Comparison of ENCODE assay signal across 27 mouse cellular contexts in the genomic region with DNA sequence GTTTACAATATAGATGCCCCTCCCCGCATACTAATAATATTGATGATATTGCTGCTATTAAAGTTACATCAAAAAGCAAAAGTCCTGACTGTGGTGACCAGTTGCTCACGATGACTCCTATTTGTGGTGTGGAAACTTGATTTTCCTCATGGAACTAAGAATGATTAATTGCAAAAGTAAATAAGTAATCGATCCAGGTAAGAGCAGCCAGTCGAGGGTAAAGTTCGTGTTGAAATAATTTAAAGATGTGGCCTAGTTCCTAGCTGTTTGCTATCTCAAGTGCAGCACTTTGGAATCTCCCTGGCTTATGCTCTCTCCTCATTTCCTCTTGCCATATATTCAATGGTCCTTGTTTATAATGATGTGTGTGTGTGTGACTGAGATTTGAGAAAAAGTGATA. TPM values are rescaled to one million over a fixed set of nuclear protein-coding genes. Genes with fewer than 3 reads are reported as not detected.
DNase-seq lines count a peak whose midpoint lies in the region; ATAC-seq and TF ChIP-seq lines count a peak whose summit lies in the region.
"Had no signal": no experiment of that assay in that cellular context is flagged by ENCODE, and none has a peak within 500 bp of the region (broad histone marks: within the 10 kb centered on the region; RNA-seq: fewer than 3 reads in every experiment).

No protein-coding gene starts in this region.

- TF ChIP-seq CTCF in liver, postnatal 0 days (IDR thresholded peaks at IDR 0.05; ENCODE audit: low read depth): no peak

- H3K4me1 ChIP-seq in kidney, embryonic 14.5 days (ENCODE audit: control insufficient read depth, insufficient read depth, low read length): no peaks in the 10 kb centered on the region
- no peaks in the 10 kb centered on the region; the same call in 1 of the 2 replicates for H3K4me1 ChIP-seq in liver, postnatal 0 days (ENCODE audit: insufficient read depth)
- H3K4me1 ChIP-seq in liver, embryonic 12.5 days: peaks cover 12% of the 10 kb centered on the region
- H3K4me1 ChIP-seq: embryonic facial prominence, embryonic 13.5 days; heart, embryonic 15.5 days; hindbrain, embryonic 13.5 days had no signal

- peak; percentile 38; the same call in 1 of the 2 replicates for TF ChIP-seq EP300 in liver, postnatal 0 days (IDR thresholded peaks at IDR 0.05; ENCODE audit: low read depth)

- 0 out of 2 replicates have a peak, but pooled peaks have one; percentile 24 for ATAC-seq in kidney, embryonic 14.5 days (ENCODE audit: low FRiP score, low TSS enrichment)
- ATAC-seq in liver, postnatal 0 days: peak; percentile 54
- ATAC-seq in liver, embryonic 12.5 days: no peak
- ATAC-seq: activated CD4-positive, CD25-positive, alpha-beta regulatory T cell, adult 4 months; forebrain, embryonic 15.5 days had no signal

- no peaks in the 10 kb centered on the region for H3K9me3 ChIP-seq in kidney, embryonic 14.5 days (ENCODE audit: control insufficient read depth, low read length)
- no peaks in the 10 kb centered on the region for H3K9me3 ChIP-seq in liver, postnatal 0 days (ENCODE audit: low read length)
- no peaks in the 10 kb centered on the region for H3K9me3 ChIP-seq in liver, embryonic 12.5 days (replicated peaks)
- H3K9me3 ChIP-seq: embryonic facial prominence, embryonic 10.5 days; embryonic facial prominence, embryonic 13.5 days; forebrain, embryonic 12.5 days; forebrain, embryonic 15.5 days; heart, embryonic 15.5 days; hindbrain, embryonic 10.5 days; hindbrain, embryonic 13.5 days had no signal

- H3K4me2 ChIP-seq in kidney, embryonic 14.5 days (replicated peaks; ENCODE audit: low read depth, low read length): no peak overlapping the region
- H3K4me2 ChIP-seq in liver, postnatal 0 days (ENCODE audit: low read depth, low read length): no peak overlapping the region
- H3K4me2 ChIP-seq in liver, embryonic 12.5 days: no peak overlapping the region
- H3K4me2 ChIP-seq: embryonic facial prominence, embryonic 13.5 days; forebrain, embryonic 12.5 days; forebrain, embryonic 15.5 days; heart, embryonic 12.5 days; heart, embryonic 15.5 days; hindbrain, embryonic 13.5 days had no signal

- 57% methylated on average over 5 of the region's 5 CpGs for WGBS in kidney, embryonic 14.5 days
- WGBS in liver, postnatal 0 days (ENCODE audit: insufficient replicate concordance): 59% methylated on average over 5 of the region's 5 CpGs
- WGBS in liver, embryonic 12.5 days (ENCODE audit: insufficient replicate concordance): 81% methylated on average over 5 of the region's 5 CpGs

- H3K4me3 ChIP-seq in kidney, embryonic 14.5 days (ENCODE audit: low read length): no peak overlapping the region
- no peak overlapping the region for H3K4me3 ChIP-seq in liver, postnatal 0 days (ENCODE audit: low read depth, low read length)
- H3K4me3 ChIP-seq in liver, embryonic 12.5 days: no peak overlapping the region
- H3K4me3 ChIP-seq: embryonic facial prominence, embryonic 10.5 days; embryonic facial prominence, embryonic 13.5 days; erythroblast, embryonic 14.5 days; forebrain, embryonic 12.5 days; forebrain, embryonic 15.5 days; heart, embryonic 12.5 days; heart, embryonic 15.5 days; hindbrain, embryonic 10.5 days; hindbrain, embryonic 13.5 days had no signal

- no peaks in the 10 kb centered on the region for H3K27me3 ChIP-seq in kidney, embryonic 14.5 days (ENCODE audit: control insufficient read depth, insufficient read depth, low read length)
- no peaks in the 10 kb centered on the region for H3K27me3 ChIP-seq in liver, postnatal 0 days (ENCODE audit: insufficient read depth, low read length)
- H3K27me3 ChIP-seq in liver, embryonic 12.5 days (replicated peaks): 0 out of 2 replicates have a peak, but pooled peaks cover 4% of the 10 kb centered on the region
- H3K27me3 ChIP-seq: embryonic facial prominence, embryonic 13.5 days; forebrain, embryonic 12.5 days; forebrain, embryonic 15.5 days; heart, embryonic 12.5 days; heart, embryonic 15.5 days; hindbrain, embryonic 13.5 days had no signal

- no peak overlapping the region for H3K27ac ChIP-seq in kidney, embryonic 14.5 days (ENCODE audit: low read depth, low read length)
- no peak overlapping the region for H3K27ac ChIP-seq in liver, postnatal 0 days (ENCODE audit: low read depth)
- H3K27ac ChIP-seq in liver, embryonic 12.5 days: no peak overlapping the region
- H3K27ac ChIP-seq: embryonic facial prominence, embryonic 10.5 days; embryonic facial prominence, embryonic 13.5 days; forebrain, embryonic 12.5 days; forebrain, embryonic 15.5 days; heart, embryonic 15.5 days; hindbrain, embryonic 13.5 days had no signal

- H3K36me3 ChIP-seq in kidney, embryonic 14.5 days (ENCODE audit: control insufficient read depth, insufficient read depth, low read length): no peaks in the 10 kb centered on the region
- no peaks in the 10 kb centered on the region for H3K36me3 ChIP-seq in liver, postnatal 0 days (replicated peaks; ENCODE audit: insufficient read depth, low read length)
- no peaks in the 10 kb centered on the region for H3K36me3 ChIP-seq in liver, embryonic 12.5 days
- H3K36me3 ChIP-seq: embryonic facial prominence, embryonic 10.5 days; embryonic facial prominence, embryonic 13.5 days; forebrain, embryonic 12.5 days; forebrain, embryonic 15.5 days; heart, embryonic 12.5 days; heart, embryonic 15.5 days; hindbrain, embryonic 10.5 days; hindbrain, embryonic 13.5 days had no signal

- H3K9ac ChIP-seq in kidney, embryonic 14.5 days (ENCODE audit: low read depth, low read length): no peak overlapping the region
- no peak overlapping the region for H3K9ac ChIP-seq in liver, postnatal 0 days (replicated peaks)
- H3K9ac ChIP-seq in liver, embryonic 12.5 days: no peak overlapping the region
- H3K9ac ChIP-seq: embryonic facial prominence, embryonic 13.5 days; forebrain, embryonic 12.5 days; forebrain, embryonic 15.5 days; heart, embryonic 12.5 days; heart, embryonic 15.5 days; hindbrain, embryonic 13.5 days had no signal

- DNase-seq in kidney, adult 11 months: peak; percentile 12
- DNase-seq in kidney, adult 18-20 months: no peak
- DNase-seq in kidney, postnatal 4 days: no peak
- DNase-seq in liver, postnatal 0 days: no peak
- DNase-seq: adrenal gland, adult 8-10 months; adrenal gland, postnatal 25 days; cerebellum, adult 11-12 months; cerebellum, adult 8-10 months; cerebellum, postnatal 10 days; cerebellum, postnatal 36 days; embryo, embryonic 11 days; gastrocnemius, postnatal 25 days; heart, adult 18-20 months; heart, postnatal 10 days; heart, postnatal 36 days had no signal

RNA-seq across cellular contexts. Expression of a gene that starts 46.2 kb away (rescaled TPM):
- polyA plus RNA-seq in kidney, embryonic 14.5 days (2014; fragmentation: Nextera tagmentation; extraction: Ambion mirVana): 1.3 and 3.6 TPM in 2 replicates
- polyA plus RNA-seq in liver, postnatal 0 days (2015; fragmentation: Nextera tagmentation; extraction: Ambion mirVana): 9.7 and 10.0 TPM in 2 replicates
- polyA plus RNA-seq in liver, embryonic 12.5 days (2016; fragmentation: Nextera tagmentation; extraction: Ambion mirVana): 2.0 and 2.4 TPM in 2 replicates
- polyA plus RNA-seq: activated CD4-positive, CD25-positive, alpha-beta regulatory T cell, adult 4 months; erythroblast, embryonic 14.5 days had no signal
